Mouse (Mus musculus): ENCODE measurements around the gene BC005624. TPM values are rescaled to one million over a fixed set of nuclear protein-coding genes. Genes with fewer than 3 reads are reported as not detected.
A peak's percentile ranks its signal among the peaks of the same experiment; 100 is the strongest.

The BC005624 gene
- 51.6 and 53.5 TPM in 2 replicates for polyA plus RNA-seq (2014; fragmentation: Nextera tagmentation; extraction: Ambion mirVana)

GRCm38 (mm10) chr2:30981790-30982513 lies at the start of gene BC005624, which contains the start of gene Usp20:
BC005624 (minus strand) TSS chr2:30982201.
Usp20 (plus strand) TSS chr2:30982279.
- Histone ChIP-seq H3K27ac (ENCODE audit: low read depth, low read length) (peak within 1 kb of the TSS; percentile 46), H3K4me1 (replicated peaks; ENCODE audit: control insufficient read depth, insufficient read depth, low read length) (peaks cover 18% of the 10 kb centered on the region), H3K36me3 (ENCODE audit: control insufficient read depth, insufficient read depth, low read length) (peaks cover 10% of the 10 kb centered on the region; the same call in 1 of the 2 replicates), H3K9me3 (ENCODE audit: control insufficient read depth, low read length) (no peaks in the 10 kb centered on the region), H3K4me2 (peak within 1 kb of the TSS; percentile 93), H3K9ac (ENCODE audit: low read depth, low read length) (peak within 1 kb of the TSS; percentile 78), H3K27me3 (replicated peaks; ENCODE audit: control insufficient read depth, insufficient read depth, low read length) (no peaks in the 10 kb centered on the region), H3K4me3 (ENCODE audit: low read depth, low read length) (peak within 1 kb of the TSS; percentile 95)
- DNase-seq (ENCODE audit: low spot score), result peak; percentile 99
- peak; percentile 96 for ATAC-seq (replicated peaks; ENCODE audit: low FRiP score)
- WGBS, result under 1% methylated on average over 62 of the region's 66 CpGs

- no peaks in the 10 kb centered on the region for H3K4me1 ChIP-seq (replicated peaks; ENCODE audit: control insufficient read depth, insufficient read depth, low read length)
- H3K36me3 ChIP-seq (ENCODE audit: control insufficient read depth, insufficient read depth, low read length), result peaks cover 6% of the 10 kb centered on the region; the same call in 1 of the 2 replicates
- ATAC-seq (replicated peaks; ENCODE audit: low FRiP score) (no peak), DNase-seq (ENCODE audit: low spot score) (no peak)
- H3K9me3 ChIP-seq (ENCODE audit: control insufficient read depth, low read length), result no peaks in the 10 kb centered on the region
- H3K27ac ChIP-seq (ENCODE audit: low read depth, low read length), result no peak overlapping the region
- H3K4me3 ChIP-seq (ENCODE audit: low read depth, low read length), result no peak overlapping the region
- H3K27me3 ChIP-seq (replicated peaks; ENCODE audit: control insufficient read depth, insufficient read depth, low read length), result no peaks in the 10 kb centered on the region
- H3K4me2 ChIP-seq, result no peak overlapping the region
- WGBS, result 74% methylated on average over 8 of the region's 8 CpGs
- H3K9ac ChIP-seq (ENCODE audit: low read depth, low read length), result no peak overlapping the region
Observed at GRCm38 (mm10) chr2:31026642-31027041, 44.6 kb upstream of the BC005624 start.

- Histone ChIP-seq H3K9me3 (ENCODE audit: control insufficient read depth, low read length) (no peaks in the 10 kb centered on the region), H3K4me1 (replicated peaks; ENCODE audit: control insufficient read depth, insufficient read depth, low read length) (no peaks in the 10 kb centered on the region), H3K27me3 (replicated peaks; ENCODE audit: control insufficient read depth, insufficient read depth, low read length) (no peaks in the 10 kb centered on the region), H3K4me3 (ENCODE audit: low read depth, low read length) (no peak overlapping the region), H3K27ac (ENCODE audit: low read depth, low read length) (no peak overlapping the region), H3K36me3 (ENCODE audit: control insufficient read depth, insufficient read depth, low read length) (peaks cover 8% of the 10 kb centered on the region), H3K4me2 (no peak overlapping the region), H3K9ac (ENCODE audit: low read depth, low read length) (no peak overlapping the region)
- 74% methylated on average over 3 of the region's 3 CpGs for WGBS
- DNase-seq (ENCODE audit: low spot score), result no peak
- ATAC-seq (replicated peaks; ENCODE audit: low FRiP score), result no peak
Observed at GRCm38 (mm10) chr2:31025458-31025857, 43.5 kb upstream of the BC005624 start.

GRCm38 (mm10) chr2:31024618-31025370 lies 42.8 kb upstream of the BC005624 start:
- peak; percentile 49 for DNase-seq (ENCODE audit: low spot score)
- H3K27me3 ChIP-seq (replicated peaks; ENCODE audit: control insufficient read depth, insufficient read depth, low read length), result no peaks in the 10 kb centered on the region
- no peak overlapping the region for H3K4me3 ChIP-seq (ENCODE audit: low read depth, low read length)
- H3K9me3 ChIP-seq (ENCODE audit: control insufficient read depth, low read length), result no peaks in the 10 kb centered on the region
- no peak overlapping the region for H3K9ac ChIP-seq (ENCODE audit: low read depth, low read length)
- ATAC-seq (replicated peaks; ENCODE audit: low FRiP score), result 0 out of 2 replicates have a peak, but pooled peaks have one; percentile 36
- no peak overlapping the region for H3K4me2 ChIP-seq
- no peaks in the 10 kb centered on the region for H3K4me1 ChIP-seq (replicated peaks; ENCODE audit: control insufficient read depth, insufficient read depth, low read length)
- peaks cover 9% of the 10 kb centered on the region for H3K36me3 ChIP-seq (ENCODE audit: control insufficient read depth, insufficient read depth, low read length)
- H3K27ac ChIP-seq (ENCODE audit: low read depth, low read length), result no peak overlapping the region
- WGBS, result 27% methylated on average over 5 of the region's 5 CpGs

- H3K4me2 ChIP-seq, result no peak overlapping the region
Observed at GRCm38 (mm10) chr2:31023940-31024339, 41.9 kb upstream of the BC005624 start.

GRCm38 (mm10) chr2:31020202-31020601 lies 38.2 kb upstream of the BC005624 start:
- Histone ChIP-seq H3K4me2 (no peak overlapping the region), H3K27me3 (replicated peaks; ENCODE audit: control insufficient read depth, insufficient read depth, low read length) (no peaks in the 10 kb centered on the region)
- WGBS, result 97% methylated on average over 2 of the region's 2 CpGs

More at GRCm38 (mm10) chr2:31023940-31024339, 41.9 kb upstream of the BC005624 start:
- H3K27me3 ChIP-seq (replicated peaks; ENCODE audit: control insufficient read depth, insufficient read depth, low read length), result no peaks in the 10 kb centered on the region
- peaks cover 10% of the 10 kb centered on the region for H3K36me3 ChIP-seq (ENCODE audit: control insufficient read depth, insufficient read depth, low read length)
- H3K9me3 ChIP-seq (ENCODE audit: control insufficient read depth, low read length), result no peaks in the 10 kb centered on the region
- H3K4me1 ChIP-seq (replicated peaks; ENCODE audit: control insufficient read depth, insufficient read depth, low read length), result no peaks in the 10 kb centered on the region
- no peak for ATAC-seq (replicated peaks; ENCODE audit: low FRiP score)
- DNase-seq (ENCODE audit: low spot score), result no peak
- H3K27ac ChIP-seq (ENCODE audit: low read depth, low read length), result no peak overlapping the region
- no peak overlapping the region for H3K4me3 ChIP-seq (ENCODE audit: low read depth, low read length)
- H3K9ac ChIP-seq (ENCODE audit: low read depth, low read length), result no peak overlapping the region
- 71% methylated on average over 5 of the region's 5 CpGs for WGBS

GRCm38 (mm10) chr2:31019011-31019410 lies 37.0 kb upstream of the BC005624 start:
- Histone ChIP-seq H3K9me3 (ENCODE audit: control insufficient read depth, low read length) (no peaks in the 10 kb centered on the region), H3K27ac (ENCODE audit: low read depth, low read length) (no peak overlapping the region), H3K9ac (ENCODE audit: low read depth, low read length) (no peak overlapping the region), H3K4me2 (no peak overlapping the region), H3K4me1 (replicated peaks; ENCODE audit: control insufficient read depth, insufficient read depth, low read length) (no peaks in the 10 kb centered on the region), H3K27me3 (replicated peaks; ENCODE audit: control insufficient read depth, insufficient read depth, low read length) (no peaks in the 10 kb centered on the region), H3K36me3 (ENCODE audit: control insufficient read depth, insufficient read depth, low read length) (peaks cover 16% of the 10 kb centered on the region), H3K4me3 (ENCODE audit: low read depth, low read length) (no peak overlapping the region)
- WGBS, result 81% methylated on average over 8 of the region's 8 CpGs
- ATAC-seq (replicated peaks; ENCODE audit: low FRiP score) (no peak), DNase-seq (ENCODE audit: low spot score) (no peak)

More at GRCm38 (mm10) chr2:31020202-31020601, 38.2 kb upstream of the BC005624 start:
- Histone ChIP-seq H3K4me3 (ENCODE audit: low read depth, low read length) (no peak overlapping the region), H3K4me1 (replicated peaks; ENCODE audit: control insufficient read depth, insufficient read depth, low read length) (no peaks in the 10 kb centered on the region), H3K27ac (ENCODE audit: low read depth, low read length) (no peak overlapping the region), H3K36me3 (ENCODE audit: control insufficient read depth, insufficient read depth, low read length) (peaks cover 16% of the 10 kb centered on the region), H3K9ac (ENCODE audit: low read depth, low read length) (no peak overlapping the region), H3K9me3 (ENCODE audit: control insufficient read depth, low read length) (no peaks in the 10 kb centered on the region)
- DNase-seq (ENCODE audit: low spot score) (no peak), ATAC-seq (replicated peaks; ENCODE audit: low FRiP score) (no peak)

GRCm38 (mm10) chr2:31018519-31018918 lies 36.5 kb upstream of the BC005624 start:
- Histone ChIP-seq H3K9me3 (ENCODE audit: control insufficient read depth, low read length) (no peaks in the 10 kb centered on the region), H3K27me3 (replicated peaks; ENCODE audit: control insufficient read depth, insufficient read depth, low read length) (no peaks in the 10 kb centered on the region), H3K27ac (ENCODE audit: low read depth, low read length) (no peak overlapping the region), H3K4me2 (no peak overlapping the region), H3K36me3 (ENCODE audit: control insufficient read depth, insufficient read depth, low read length) (peaks cover 16% of the 10 kb centered on the region), H3K4me1 (replicated peaks; ENCODE audit: control insufficient read depth, insufficient read depth, low read length) (no peaks in the 10 kb centered on the region), H3K9ac (ENCODE audit: low read depth, low read length) (no peak overlapping the region), H3K4me3 (ENCODE audit: low read depth, low read length) (no peak overlapping the region)
- DNase-seq (ENCODE audit: low spot score) (no peak), ATAC-seq (replicated peaks; ENCODE audit: low FRiP score) (no peak)
- WGBS, result 84% methylated on average over 8 of the region's 8 CpGs
